Mouse (Mus musculus): Measurements from ENCODE around the gene Col6a3. TPM values are rescaled to one million over a fixed set of nuclear protein-coding genes. Genes with fewer than 3 reads are reported as not detected.

The Col6a3 gene
- polyA plus RNA-seq, 1 experiment = 19.2 TPM

GRCm38 (mm10) chr1:90800466-90800865 lies 43.3 kb downstream of the Col6a3 start:
- Histone ChIP-seq H3K4me3 (ENCODE audit: low read depth, low read length) (no peak overlapping the region), H3K27ac (ENCODE audit: insufficient read depth, low read depth, low read length) (no peak overlapping the region), H3K36me3 (ENCODE audit: control insufficient read depth, insufficient read depth, low read length) (no peaks in the 10 kb centered on the region), H3K4me1 (ENCODE audit: control insufficient read depth, insufficient read depth, insufficient read length, low read length) (no peaks in the 10 kb centered on the region), H3K27me3 (ENCODE audit: control insufficient read depth, insufficient read depth, low read length) (no peaks in the 10 kb centered on the region)
- no peak for TF ChIP-seq POLR2A (IDR thresholded peaks at IDR 0.05; ENCODE audit: low read depth, low read length)
- no peak for TF ChIP-seq CTCF (IDR thresholded peaks at IDR 0.05; ENCODE audit: extremely low read depth, insufficient read length, insufficient replicate concordance, low read depth, low read length)
- WGBS = 85% methylated on average over 3 of the region's 3 CpGs

GRCm38 (mm10) chr1:90797276-90797891 lies 46.4 kb downstream of the Col6a3 start:
- H3K4me1 ChIP-seq (ENCODE audit: control insufficient read depth, insufficient read depth, insufficient read length, low read length) = no peaks in the 10 kb centered on the region
- no peaks in the 10 kb centered on the region for H3K27me3 ChIP-seq (ENCODE audit: control insufficient read depth, insufficient read depth, low read length)
- 67% methylated on average over 6 of the region's 6 CpGs for WGBS

GRCm38 (mm10) chr1:90793368-90793767 lies 50.4 kb downstream of the Col6a3 start:
- H3K27me3 ChIP-seq (ENCODE audit: control insufficient read depth, insufficient read depth, low read length) = no peaks in the 10 kb centered on the region
- no peak for TF ChIP-seq CTCF (IDR thresholded peaks at IDR 0.05; ENCODE audit: extremely low read depth, insufficient read length, insufficient replicate concordance, low read depth, low read length)
- TF ChIP-seq POLR2A (IDR thresholded peaks at IDR 0.05; ENCODE audit: low read depth, low read length) = no peak
- H3K27ac ChIP-seq (ENCODE audit: insufficient read depth, low read depth, low read length) = no peak overlapping the region
- no peak overlapping the region for H3K4me3 ChIP-seq (ENCODE audit: low read depth, low read length)
- 92% methylated on average over 4 of the region's 4 CpGs for WGBS
- H3K36me3 ChIP-seq (ENCODE audit: control insufficient read depth, insufficient read depth, low read length) = no peaks in the 10 kb centered on the region
- H3K4me1 ChIP-seq (ENCODE audit: control insufficient read depth, insufficient read depth, insufficient read length, low read length) = no peaks in the 10 kb centered on the region

More at GRCm38 (mm10) chr1:90797276-90797891, 46.4 kb downstream of the Col6a3 start:
- Histone ChIP-seq H3K27ac (ENCODE audit: insufficient read depth, low read depth, low read length) (no peak overlapping the region), H3K36me3 (ENCODE audit: control insufficient read depth, insufficient read depth, low read length) (no peaks in the 10 kb centered on the region), H3K4me3 (ENCODE audit: low read depth, low read length) (no peak overlapping the region)
- TF ChIP-seq POLR2A (IDR thresholded peaks at IDR 0.05; ENCODE audit: low read depth, low read length) (no peak), CTCF (IDR thresholded peaks at IDR 0.05; ENCODE audit: extremely low read depth, insufficient read length, insufficient replicate concordance, low read depth, low read length) (no peak)

- TF ChIP-seq CTCF (IDR thresholded peaks at IDR 0.05; ENCODE audit: extremely low read depth, insufficient read length, insufficient replicate concordance, low read depth, low read length) = no peak
- TF ChIP-seq POLR2A (IDR thresholded peaks at IDR 0.05; ENCODE audit: low read depth, low read length) = no peak
- H3K36me3 ChIP-seq (ENCODE audit: control insufficient read depth, insufficient read depth, low read length) = no peaks in the 10 kb centered on the region
- no peak overlapping the region for H3K4me3 ChIP-seq (ENCODE audit: low read depth, low read length)
- 90% methylated on average over 4 of the region's 4 CpGs for WGBS
- H3K27ac ChIP-seq (ENCODE audit: insufficient read depth, low read depth, low read length) = no peak overlapping the region
- H3K27me3 ChIP-seq (ENCODE audit: control insufficient read depth, insufficient read depth, low read length) = no peaks in the 10 kb centered on the region
- no peaks in the 10 kb centered on the region for H3K4me1 ChIP-seq (ENCODE audit: control insufficient read depth, insufficient read depth, insufficient read length, low read length)
Observed at GRCm38 (mm10) chr1:90790925-90791324, 52.8 kb downstream of the Col6a3 start.

GRCm38 (mm10) chr1:90789506-90789905 lies 54.3 kb downstream of the Col6a3 start:
- H3K4me3 ChIP-seq (ENCODE audit: low read depth, low read length) = no peak overlapping the region
- 70% methylated on average over 6 of the region's 6 CpGs for WGBS
- no peak for TF ChIP-seq CTCF (IDR thresholded peaks at IDR 0.05; ENCODE audit: extremely low read depth, insufficient read length, insufficient replicate concordance, low read depth, low read length)
- no peak for TF ChIP-seq POLR2A (IDR thresholded peaks at IDR 0.05; ENCODE audit: low read depth, low read length)
- no peaks in the 10 kb centered on the region for H3K36me3 ChIP-seq (ENCODE audit: control insufficient read depth, insufficient read depth, low read length)
- H3K27me3 ChIP-seq (ENCODE audit: control insufficient read depth, insufficient read depth, low read length) = no peaks in the 10 kb centered on the region
- H3K27ac ChIP-seq (ENCODE audit: insufficient read depth, low read depth, low read length) = no peak overlapping the region
- no peaks in the 10 kb centered on the region for H3K4me1 ChIP-seq (ENCODE audit: control insufficient read depth, insufficient read depth, insufficient read length, low read length)

- Histone ChIP-seq H3K27ac (ENCODE audit: insufficient read depth, low read depth, low read length) (no peak overlapping the region), H3K27me3 (ENCODE audit: control insufficient read depth, insufficient read depth, low read length) (no peaks in the 10 kb centered on the region), H3K4me3 (ENCODE audit: low read depth, low read length) (no peak overlapping the region), H3K4me1 (ENCODE audit: control insufficient read depth, insufficient read depth, insufficient read length, low read length) (no peaks in the 10 kb centered on the region), H3K36me3 (ENCODE audit: control insufficient read depth, insufficient read depth, low read length) (no peaks in the 10 kb centered on the region)
- no peak for TF ChIP-seq POLR2A (IDR thresholded peaks at IDR 0.05; ENCODE audit: low read depth, low read length)
- no peak for TF ChIP-seq CTCF (IDR thresholded peaks at IDR 0.05; ENCODE audit: extremely low read depth, insufficient read length, insufficient replicate concordance, low read depth, low read length)
- 74% methylated on average over 1 of the region's 1 CpGs for WGBS
Observed at GRCm38 (mm10) chr1:90780446-90780845, 63.3 kb downstream of the Col6a3 start.

- no peak overlapping the region for H3K4me3 ChIP-seq (ENCODE audit: low read depth, low read length)
- no peaks in the 10 kb centered on the region for H3K36me3 ChIP-seq (ENCODE audit: control insufficient read depth, insufficient read depth, low read length)
- no peaks in the 10 kb centered on the region for H3K4me1 ChIP-seq (ENCODE audit: control insufficient read depth, insufficient read depth, insufficient read length, low read length)
- WGBS = 86% methylated on average over 7 of the region's 7 CpGs
- TF ChIP-seq CTCF (IDR thresholded peaks at IDR 0.05; ENCODE audit: extremely low read depth, insufficient read length, insufficient replicate concordance, low read depth, low read length) (no peak), POLR2A (IDR thresholded peaks at IDR 0.05; ENCODE audit: low read depth, low read length) (no peak)
- no peaks in the 10 kb centered on the region for H3K27me3 ChIP-seq (ENCODE audit: control insufficient read depth, insufficient read depth, low read length)
- H3K27ac ChIP-seq (ENCODE audit: insufficient read depth, low read depth, low read length) = no peak overlapping the region
Observed at GRCm38 (mm10) chr1:90779072-90779471, 64.7 kb downstream of the Col6a3 start.

Measured in small intestine, adult 2 months (tissue).